Mouse (Mus musculus): ENCODE measurements around the gene Vamp9. TPM values are rescaled to one million over a fixed set of nuclear protein-coding genes. Genes with fewer than 3 reads are reported as not detected.

Gene Vamp9
- polyA plus RNA-seq, 1 experiment = not detected

- WGBS = 74% methylated on average over 4 of the region's 4 CpGs
- TF ChIP-seq CTCF (IDR thresholded peaks at IDR 0.05; ENCODE audit: insufficient read depth, low read depth, low read length) (no peak), POLR2A (IDR thresholded peaks at IDR 0.05; ENCODE audit: insufficient read depth, low read depth, low read length) (no peak)
- H3K4me3 ChIP-seq (ENCODE audit: insufficient read depth, low read depth, low read length) = no peak overlapping the region
- H3K4me1 ChIP-seq (ENCODE audit: control insufficient read depth, insufficient read depth, low read length) = no peaks in the 10 kb centered on the region
- H3K27ac ChIP-seq (ENCODE audit: insufficient read depth, low read depth, low read length) = no peak overlapping the region
Observed at GRCm38 (mm10) chr5:99927951-99928350, 21.9 kb downstream of the Vamp9 start.

- no peak overlapping the region for H3K4me3 ChIP-seq (ENCODE audit: insufficient read depth, low read depth, low read length)
- no peaks in the 10 kb centered on the region for H3K4me1 ChIP-seq (ENCODE audit: control insufficient read depth, insufficient read depth, low read length)
- WGBS = 92% methylated on average over 6 of the region's 6 CpGs
- no peak overlapping the region for H3K27ac ChIP-seq (ENCODE audit: insufficient read depth, low read depth, low read length)
- TF ChIP-seq CTCF (IDR thresholded peaks at IDR 0.05; ENCODE audit: insufficient read depth, low read depth, low read length) (no peak), POLR2A (IDR thresholded peaks at IDR 0.05; ENCODE audit: insufficient read depth, low read depth, low read length) (no peak)
Observed at GRCm38 (mm10) chr5:99931910-99932309, 25.9 kb downstream of the Vamp9 start.

GRCm38 (mm10) chr5:99939440-99939839 is 33.4 kb downstream of the Vamp9 start:
- Histone ChIP-seq H3K4me3 (ENCODE audit: insufficient read depth, low read depth, low read length) (no peak overlapping the region), H3K27ac (ENCODE audit: insufficient read depth, low read depth, low read length) (no peak overlapping the region), H3K4me1 (ENCODE audit: control insufficient read depth, insufficient read depth, low read length) (peaks cover 3% of the 10 kb centered on the region; the same call in 1 of the 2 replicates)
- no peak for TF ChIP-seq CTCF (IDR thresholded peaks at IDR 0.05; ENCODE audit: insufficient read depth, low read depth, low read length)
- TF ChIP-seq POLR2A (IDR thresholded peaks at IDR 0.05; ENCODE audit: insufficient read depth, low read depth, low read length) = no peak
- 76% methylated on average over 3 of the region's 3 CpGs for WGBS

- Histone ChIP-seq H3K4me1 (ENCODE audit: control insufficient read depth, insufficient read depth, low read length) (peaks cover 3% of the 10 kb centered on the region; the same call in 1 of the 2 replicates), H3K4me3 (ENCODE audit: insufficient read depth, low read depth, low read length) (no peak overlapping the region), H3K27ac (ENCODE audit: insufficient read depth, low read depth, low read length) (no peak overlapping the region)
- TF ChIP-seq CTCF (IDR thresholded peaks at IDR 0.05; ENCODE audit: insufficient read depth, low read depth, low read length) (no peak), POLR2A (IDR thresholded peaks at IDR 0.05; ENCODE audit: insufficient read depth, low read depth, low read length) (no peak)
- 84% methylated on average over 10 of the region's 10 CpGs for WGBS
Observed at GRCm38 (mm10) chr5:99941273-99941672, 35.2 kb downstream of the Vamp9 start.

- Histone ChIP-seq H3K4me3 (ENCODE audit: insufficient read depth, low read depth, low read length) (no peak overlapping the region), H3K4me1 (ENCODE audit: control insufficient read depth, insufficient read depth, low read length) (peaks cover 3% of the 10 kb centered on the region; the same call in 1 of the 2 replicates), H3K27ac (ENCODE audit: insufficient read depth, low read depth, low read length) (no peak overlapping the region)
- 67% methylated on average over 10 of the region's 10 CpGs for WGBS
- TF ChIP-seq CTCF (IDR thresholded peaks at IDR 0.05; ENCODE audit: insufficient read depth, low read depth, low read length) = no peak
- TF ChIP-seq POLR2A (IDR thresholded peaks at IDR 0.05; ENCODE audit: insufficient read depth, low read depth, low read length) = no peak
Observed at GRCm38 (mm10) chr5:99941776-99942502, 35.9 kb downstream of the Vamp9 start.

GRCm38 (mm10) chr5:99952513-99952912 is 46.5 kb downstream of the Vamp9 start:
- Histone ChIP-seq H3K4me3 (ENCODE audit: insufficient read depth, low read depth, low read length) (no peak overlapping the region), H3K4me1 (ENCODE audit: control insufficient read depth, insufficient read depth, low read length) (no peaks in the 10 kb centered on the region), H3K27ac (ENCODE audit: insufficient read depth, low read depth, low read length) (no peak overlapping the region)
- 90% methylated on average over 5 of the region's 5 CpGs for WGBS
- no peak for TF ChIP-seq CTCF (IDR thresholded peaks at IDR 0.05; ENCODE audit: insufficient read depth, low read depth, low read length)
- no peak for TF ChIP-seq POLR2A (IDR thresholded peaks at IDR 0.05; ENCODE audit: insufficient read depth, low read depth, low read length)

- no peak for TF ChIP-seq CTCF (IDR thresholded peaks at IDR 0.05; ENCODE audit: insufficient read depth, low read depth, low read length)
- TF ChIP-seq POLR2A (IDR thresholded peaks at IDR 0.05; ENCODE audit: insufficient read depth, low read depth, low read length) = no peak
- no peak overlapping the region for H3K27ac ChIP-seq (ENCODE audit: insufficient read depth, low read depth, low read length)
- H3K4me1 ChIP-seq (ENCODE audit: control insufficient read depth, insufficient read depth, low read length) = no peaks in the 10 kb centered on the region
- 32% methylated on average over 1 of the region's 1 CpGs for WGBS
- no peak overlapping the region for H3K4me3 ChIP-seq (ENCODE audit: insufficient read depth, low read depth, low read length)
Observed at GRCm38 (mm10) chr5:99953883-99954282, 47.8 kb downstream of the Vamp9 start.

- Histone ChIP-seq H3K4me3 (ENCODE audit: insufficient read depth, low read depth, low read length) (no peak overlapping the region), H3K27ac (ENCODE audit: insufficient read depth, low read depth, low read length) (no peak overlapping the region), H3K4me1 (ENCODE audit: control insufficient read depth, insufficient read depth, low read length) (no peaks in the 10 kb centered on the region)
- WGBS = 94% methylated on average over 1 of the region's 1 CpGs
- TF ChIP-seq CTCF (IDR thresholded peaks at IDR 0.05; ENCODE audit: insufficient read depth, low read depth, low read length) (no peak), POLR2A (IDR thresholded peaks at IDR 0.05; ENCODE audit: insufficient read depth, low read depth, low read length) (no peak)
Observed at GRCm38 (mm10) chr5:99958666-99959065, 52.6 kb downstream of the Vamp9 start.

- Histone ChIP-seq H3K4me1 (ENCODE audit: control insufficient read depth, insufficient read depth, low read length) (no peaks in the 10 kb centered on the region), H3K4me3 (ENCODE audit: insufficient read depth, low read depth, low read length) (no peak overlapping the region), H3K27ac (ENCODE audit: insufficient read depth, low read depth, low read length) (no peak overlapping the region)
- 72% methylated on average over 2 of the region's 2 CpGs for WGBS
- TF ChIP-seq POLR2A (IDR thresholded peaks at IDR 0.05; ENCODE audit: insufficient read depth, low read depth, low read length) = no peak
- no peak for TF ChIP-seq CTCF (IDR thresholded peaks at IDR 0.05; ENCODE audit: insufficient read depth, low read depth, low read length)
Observed at GRCm38 (mm10) chr5:99959236-99959936, 53.3 kb downstream of the Vamp9 start.
